Mouse (Mus musculus): Measurements from ENCODE around the gene Zfyve21.

The Zfyve21 gene

GRCm38 (mm10) chr12:111800459-111801183, 13.3 kb upstream of the Zfyve21 start:
- DNase-seq (ENCODE audit: low spot score) = no peak

GRCm38 (mm10) chr12:111803538-111803937, 10.4 kb upstream of the Zfyve21 start:
- no peak for DNase-seq (ENCODE audit: low spot score)

DNA sequence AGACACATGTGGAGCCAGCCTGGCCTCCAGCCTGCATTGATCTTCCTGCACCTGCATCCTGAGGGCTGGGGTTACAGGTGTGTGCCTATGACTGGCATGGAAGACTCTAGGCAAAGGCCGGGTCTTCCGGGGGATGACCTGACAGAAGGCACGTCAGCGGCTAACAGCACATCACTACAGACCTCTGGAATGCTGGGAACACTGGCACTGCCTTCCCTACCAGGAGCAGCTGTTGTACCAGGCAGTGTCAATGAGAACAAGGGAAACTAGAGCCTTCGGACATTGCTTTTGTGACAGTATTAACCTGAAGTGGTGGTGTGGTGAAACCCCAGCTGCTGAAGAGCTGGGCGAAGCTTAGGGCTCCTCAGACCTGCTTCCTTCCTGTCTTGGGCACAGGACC, 5.2 kb upstream of the Zfyve21 start:
- DNase-seq (ENCODE audit: low spot score) = no peak

GRCm38 (mm10) chr12:111809762-111810161, 4.2 kb upstream of the Zfyve21 start:
- no peak for DNase-seq (ENCODE audit: low spot score)

- no peak for DNase-seq (ENCODE audit: low spot score)
These were observed 1.9 kb upstream of the Zfyve21 start for GRCm38 (mm10) chr12:111812075-111812474.

- no peak for DNase-seq (ENCODE audit: low spot score)
These were observed 1.4 kb upstream of the Zfyve21 start for GRCm38 (mm10) chr12:111812611-111813010.

DNA sequence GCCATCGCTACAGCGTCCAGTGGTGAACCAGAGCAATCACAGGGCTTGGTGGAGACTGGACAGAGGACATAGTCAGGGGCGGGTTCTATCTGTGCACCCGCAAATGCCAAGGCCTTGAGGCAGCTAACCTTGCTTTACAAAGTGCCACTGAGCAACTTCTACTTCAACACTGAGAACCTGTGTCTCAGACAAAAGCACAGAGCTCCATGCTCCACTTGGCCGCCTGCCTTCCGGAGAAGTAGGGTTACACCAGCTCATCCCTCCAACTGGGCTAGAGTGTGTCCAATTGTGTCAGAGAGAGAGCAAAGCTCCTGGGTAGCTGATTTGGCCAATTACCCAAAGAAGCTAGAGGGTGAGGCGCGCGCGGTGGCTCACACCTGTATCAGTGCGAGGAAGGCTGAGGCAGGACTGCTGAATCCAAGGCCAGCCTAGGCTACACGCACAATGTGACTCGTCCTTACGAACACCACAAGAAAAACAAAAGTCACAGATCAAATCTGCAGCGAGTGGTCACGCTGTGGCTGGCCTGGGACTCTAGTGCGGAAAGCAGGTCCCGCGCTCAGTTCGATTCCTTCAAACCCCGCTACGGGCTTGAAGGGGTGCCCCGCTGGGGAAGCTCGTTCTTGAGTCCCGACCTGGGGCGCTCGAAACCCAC, 732 bp upstream of the Zfyve21 start:
- DNase-seq (ENCODE audit: low spot score) = no peak

DNA sequence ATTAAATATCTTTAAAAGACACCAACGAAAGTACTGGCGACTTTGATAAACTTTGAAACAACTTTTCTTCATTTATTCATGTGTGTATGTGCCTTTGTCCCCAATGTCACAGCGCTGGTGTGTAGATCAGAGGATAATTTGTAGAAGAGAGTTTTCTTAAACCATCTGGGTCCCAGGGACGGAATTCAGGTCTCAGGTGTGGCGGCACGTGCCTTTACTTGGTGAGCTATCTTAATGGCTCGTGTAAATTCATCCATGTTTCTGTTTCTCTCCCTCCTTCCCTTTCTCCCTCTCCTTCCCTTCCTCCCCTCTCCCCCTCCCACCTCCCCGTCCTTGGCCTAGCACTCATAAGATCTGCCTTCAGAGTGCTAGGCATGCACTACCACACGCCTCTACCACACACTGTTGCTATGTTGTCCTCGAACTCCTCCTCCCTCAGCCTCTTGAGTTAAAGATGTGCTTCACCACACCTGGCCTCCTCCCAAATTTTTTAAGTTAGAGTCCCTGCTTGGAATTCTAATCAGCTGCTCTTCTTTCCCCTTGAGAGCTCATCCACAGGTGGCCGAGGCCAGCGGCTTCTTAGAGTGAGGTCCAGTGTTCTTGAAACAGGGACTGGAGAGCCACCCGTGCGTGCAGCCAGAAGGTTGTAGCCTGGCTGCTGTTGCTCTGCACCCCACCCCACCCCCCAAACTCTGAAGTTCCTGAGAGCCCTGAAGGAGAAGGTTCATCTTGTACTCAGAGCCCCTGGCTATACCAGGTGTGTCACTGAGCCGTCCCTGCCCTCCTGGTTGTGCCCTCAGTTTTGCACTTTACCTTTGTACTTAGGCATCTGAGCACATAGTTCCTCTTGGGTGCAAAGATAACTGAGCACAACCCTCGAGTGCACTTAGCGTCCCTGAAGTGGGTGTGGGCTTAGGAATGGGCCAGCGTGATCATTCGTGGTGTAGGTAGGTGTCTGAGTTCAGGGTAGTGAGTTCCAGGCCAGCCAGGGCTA, 1.1 kb downstream of the Zfyve21 start:
- no peak for DNase-seq (ENCODE audit: low spot score)

- no peak for DNase-seq (ENCODE audit: low spot score)
These were observed 2.6 kb downstream of the Zfyve21 start for GRCm38 (mm10) chr12:111816528-111816927.

- DNase-seq (ENCODE audit: low spot score) = no peak
These were observed 3.0 kb downstream of the Zfyve21 start for GRCm38 (mm10) chr12:111816967-111817366.

DNA sequence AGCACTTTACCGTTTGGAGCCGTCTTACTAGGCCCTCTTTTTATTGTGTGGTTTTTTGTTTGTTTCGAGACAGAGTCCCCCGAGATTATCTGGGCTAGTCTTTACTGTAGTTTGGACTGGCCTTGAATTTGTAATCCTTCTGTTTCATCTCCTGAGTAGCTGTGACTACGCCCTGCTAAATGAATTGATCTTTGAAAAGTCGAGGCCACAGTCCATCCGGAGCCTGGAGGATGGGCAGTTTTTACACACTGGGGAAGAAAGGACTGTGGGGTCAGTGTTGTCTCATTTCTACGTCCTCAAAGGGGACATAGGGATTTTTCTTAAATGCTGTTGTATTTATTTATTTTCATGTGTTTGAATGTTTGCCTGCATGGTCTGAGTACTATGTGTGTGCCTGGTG, 4.0 kb downstream of the Zfyve21 start:
- no peak for DNase-seq (ENCODE audit: low spot score)

DNA sequence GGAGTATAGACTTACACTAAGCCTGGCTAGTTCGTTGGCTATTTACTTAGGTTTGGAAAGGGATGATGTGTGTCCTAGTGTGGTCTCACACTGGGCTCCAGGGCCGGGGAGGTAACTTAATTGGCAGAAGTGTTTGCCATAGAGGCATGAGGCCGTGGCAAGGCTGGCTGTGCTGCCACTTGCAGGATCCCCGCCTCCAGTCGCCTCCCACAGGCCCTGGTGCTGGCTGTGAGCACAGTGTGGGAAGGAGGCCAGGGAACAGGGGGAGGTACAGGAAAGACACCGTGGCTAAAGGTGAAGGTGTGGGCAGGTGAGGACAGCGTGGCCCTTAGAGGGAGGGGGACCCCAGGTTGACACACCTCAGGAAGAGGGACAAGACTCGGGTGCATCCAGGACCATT, 6.0 kb downstream of the Zfyve21 start:
- DNase-seq (ENCODE audit: low spot score) = no peak

DNA sequence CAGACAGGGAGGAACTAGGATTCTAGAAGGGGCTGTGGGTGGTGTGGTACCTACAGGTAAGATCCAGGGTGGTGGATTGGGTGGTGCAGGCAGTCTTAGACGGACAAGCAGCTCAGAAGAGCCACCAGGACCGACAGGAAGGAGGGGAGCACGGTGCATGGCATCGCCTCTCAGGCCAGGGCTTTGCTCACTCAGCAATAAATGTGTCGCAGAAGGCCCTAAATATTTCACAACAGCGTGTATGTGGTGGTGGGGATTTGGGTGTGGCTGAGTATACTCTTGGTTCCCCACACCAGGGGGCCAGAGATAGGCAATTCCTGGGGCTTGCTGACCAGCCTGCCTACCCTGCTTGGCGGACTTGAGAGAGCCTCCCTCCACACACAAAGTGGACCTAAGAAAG, 6.7 kb downstream of the Zfyve21 start:
- no peak for DNase-seq (ENCODE audit: low spot score)

- DNase-seq (ENCODE audit: low spot score) = no peak
These were observed 8.0 kb downstream of the Zfyve21 start for GRCm38 (mm10) chr12:111821931-111822330.

GRCm38 (mm10) chr12:111827556-111827955, 13.6 kb downstream of the Zfyve21 start:
- DNase-seq (ENCODE audit: low spot score) = no peak

DNA sequence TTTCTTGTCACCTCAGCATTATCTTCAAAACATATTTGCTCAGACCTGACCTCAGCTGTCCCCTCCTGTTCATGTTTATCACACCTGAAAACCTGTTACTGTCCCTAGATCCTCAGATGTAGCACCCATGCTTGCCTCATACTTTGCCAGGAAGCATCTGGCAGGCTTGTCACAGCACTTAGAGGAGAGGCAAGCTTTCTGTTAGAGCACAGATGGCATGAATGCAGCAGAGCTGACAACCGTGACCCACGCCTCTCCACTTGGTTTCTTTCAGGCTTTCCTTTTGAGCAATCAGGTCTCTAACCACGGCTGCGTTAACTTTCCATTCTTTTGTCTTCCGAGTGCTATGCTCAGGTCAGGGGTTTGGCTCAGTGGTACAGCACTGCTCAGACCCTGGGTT, 15.5 kb downstream of the Zfyve21 start:
- no peak for DNase-seq (ENCODE audit: low spot score)

- no peak for DNase-seq (ENCODE audit: low spot score)
These were observed 16.0 kb downstream of the Zfyve21 start for GRCm38 (mm10) chr12:111829954-111830353.

DNA sequence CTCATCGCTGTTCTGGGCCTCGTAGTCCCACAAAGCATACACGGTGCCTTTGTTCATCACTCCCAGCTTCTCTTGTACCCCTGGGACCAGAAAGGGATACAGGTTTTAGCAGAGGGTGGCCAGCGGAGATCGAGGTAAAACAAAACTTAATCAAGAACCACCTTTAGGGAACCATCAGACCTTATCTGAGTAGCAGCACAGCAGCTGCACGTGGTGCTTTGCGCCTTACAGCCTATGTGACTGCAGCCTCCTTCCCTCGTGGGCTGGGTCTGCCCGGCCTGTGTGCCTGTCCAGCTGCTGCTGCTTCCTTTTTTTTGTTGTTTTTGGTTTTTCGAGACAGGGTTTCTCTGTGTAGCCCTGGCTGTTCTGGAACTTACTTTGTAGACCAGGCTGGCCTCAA, 16.4 kb downstream of the Zfyve21 start:
- no peak for DNase-seq (ENCODE audit: low spot score)

DNA sequence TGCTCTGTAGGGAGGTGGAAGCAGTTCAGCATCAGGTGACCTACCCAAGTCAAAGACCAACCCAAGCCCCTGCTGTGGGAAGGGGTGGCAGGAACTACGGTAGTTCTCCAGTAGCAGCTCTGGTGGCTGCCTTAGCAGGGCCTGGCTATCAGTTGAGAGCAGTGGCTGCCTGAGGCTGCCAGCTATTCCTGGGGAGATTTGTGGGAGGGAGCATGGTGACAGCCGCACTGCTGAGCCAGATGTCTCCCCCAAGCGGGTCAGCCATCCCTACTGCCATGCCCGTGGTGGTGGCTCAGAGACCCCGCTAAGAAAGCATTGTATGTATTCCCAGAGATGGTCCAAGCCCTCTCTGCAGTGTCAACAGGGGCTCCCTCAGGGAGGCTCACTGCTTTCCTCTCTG, 18.7 kb downstream of the Zfyve21 start:
- no peak for DNase-seq (ENCODE audit: low spot score)

- no peak for DNase-seq (ENCODE audit: low spot score)
These were observed 19.5 kb downstream of the Zfyve21 start for GRCm38 (mm10) chr12:111833457-111833856.

DNA sequence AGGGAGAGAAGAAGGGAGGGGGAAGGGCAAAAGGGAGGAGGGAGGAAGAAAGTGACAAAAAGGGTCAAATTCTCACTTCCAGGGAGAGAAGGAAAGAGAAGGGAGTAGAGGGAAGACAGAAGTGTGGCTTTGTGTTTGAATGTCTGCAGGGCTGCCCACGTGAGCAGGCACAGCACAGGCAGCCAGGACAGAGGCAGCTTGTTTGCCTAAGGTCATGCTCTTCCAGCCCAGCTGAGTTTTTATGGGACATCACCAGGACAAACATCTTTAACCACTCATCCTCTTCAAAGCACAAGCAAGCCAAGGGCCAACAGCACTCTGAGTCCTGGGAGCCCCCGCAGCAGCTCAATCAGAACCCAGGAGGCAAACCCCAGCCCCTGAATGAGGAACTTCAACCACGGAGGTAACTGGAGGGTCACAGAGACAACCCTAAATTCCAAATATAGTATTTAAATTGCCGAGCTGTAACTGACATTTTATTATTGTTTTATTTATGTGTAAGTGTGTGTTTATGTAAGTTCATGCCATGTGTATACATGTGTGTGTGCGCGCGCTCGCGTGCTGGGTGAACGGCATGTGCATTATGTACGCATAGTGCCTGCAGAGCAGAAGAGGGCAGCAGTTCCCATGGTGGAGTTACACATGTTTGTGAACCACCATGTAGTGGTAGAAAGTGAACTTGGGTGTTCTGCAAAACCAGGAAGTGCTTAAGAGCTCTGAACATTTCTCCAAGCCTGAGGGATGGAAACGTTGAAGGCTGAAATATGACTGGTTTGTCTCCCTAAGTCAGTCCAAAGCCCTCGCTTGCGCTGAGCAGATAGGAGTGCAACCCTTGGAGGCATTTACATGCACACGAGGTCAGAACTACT, 28.8 kb downstream of the Zfyve21 start:
- DNase-seq (ENCODE audit: low spot score) = no peak

GRCm38 (mm10) chr12:111843470-111843869, 29.5 kb downstream of the Zfyve21 start:
- DNase-seq (ENCODE audit: low spot score) = no peak

Data from layer of hippocampus, adult 9-10 months (tissue).